Mouse (Mus musculus): ENCODE measurements around the gene Dnajc17. TPM values are rescaled to one million over a fixed set of nuclear protein-coding genes. Genes with fewer than 3 reads are reported as not detected.

The Dnajc17 gene
- polyA plus RNA-seq (2012; rRNA removed): 44.6 and 44.8 TPM in 2 replicates

DNA sequence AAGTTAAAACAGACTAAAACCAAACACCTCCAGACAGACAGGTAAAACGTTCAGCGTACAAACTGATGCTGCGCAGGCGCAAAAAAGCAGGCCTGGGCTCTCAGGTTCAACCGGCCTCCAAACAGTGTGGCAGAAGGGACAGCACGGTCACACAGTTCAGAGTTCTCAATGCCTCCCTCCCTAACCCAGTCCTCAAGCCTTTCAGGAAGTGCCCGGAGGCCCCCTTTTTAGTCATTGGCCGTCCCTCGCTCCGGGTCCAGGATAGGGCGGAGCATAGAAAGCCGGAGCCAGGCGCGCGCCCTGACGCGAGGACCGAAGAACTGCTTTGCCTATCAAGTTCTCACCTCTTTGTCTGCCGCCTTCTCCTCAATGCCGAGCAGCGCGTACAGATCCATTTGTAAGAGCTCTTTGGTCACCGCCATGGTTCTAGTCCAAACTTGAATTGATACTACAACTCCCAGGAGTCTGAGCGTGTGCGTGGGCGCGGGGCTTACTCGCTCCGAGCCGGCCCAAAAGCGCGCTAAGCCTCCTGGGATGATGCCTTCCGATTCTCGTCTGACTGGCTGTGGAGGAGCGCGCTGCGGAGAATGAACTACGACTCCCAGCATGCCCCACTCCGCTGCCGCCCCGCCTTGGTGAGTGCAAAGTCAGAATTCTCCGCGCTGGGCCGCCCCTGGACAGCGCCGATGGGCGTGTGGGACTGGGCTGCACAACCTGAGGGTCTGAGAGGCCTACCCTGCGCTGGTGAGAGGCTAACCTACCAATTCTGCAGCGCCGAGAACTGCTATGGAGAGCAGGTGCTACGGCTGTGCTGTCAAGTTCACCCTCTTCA is at the start of gene Dnajc17, which contains the start of gene Zfyve19:
TSS of gene Dnajc17 (minus strand) at position 452 of the 832 bp plus-strand sequence.
TSS of gene Zfyve19 (plus strand) at position 274 of the 832 bp plus-strand sequence.

DNA sequence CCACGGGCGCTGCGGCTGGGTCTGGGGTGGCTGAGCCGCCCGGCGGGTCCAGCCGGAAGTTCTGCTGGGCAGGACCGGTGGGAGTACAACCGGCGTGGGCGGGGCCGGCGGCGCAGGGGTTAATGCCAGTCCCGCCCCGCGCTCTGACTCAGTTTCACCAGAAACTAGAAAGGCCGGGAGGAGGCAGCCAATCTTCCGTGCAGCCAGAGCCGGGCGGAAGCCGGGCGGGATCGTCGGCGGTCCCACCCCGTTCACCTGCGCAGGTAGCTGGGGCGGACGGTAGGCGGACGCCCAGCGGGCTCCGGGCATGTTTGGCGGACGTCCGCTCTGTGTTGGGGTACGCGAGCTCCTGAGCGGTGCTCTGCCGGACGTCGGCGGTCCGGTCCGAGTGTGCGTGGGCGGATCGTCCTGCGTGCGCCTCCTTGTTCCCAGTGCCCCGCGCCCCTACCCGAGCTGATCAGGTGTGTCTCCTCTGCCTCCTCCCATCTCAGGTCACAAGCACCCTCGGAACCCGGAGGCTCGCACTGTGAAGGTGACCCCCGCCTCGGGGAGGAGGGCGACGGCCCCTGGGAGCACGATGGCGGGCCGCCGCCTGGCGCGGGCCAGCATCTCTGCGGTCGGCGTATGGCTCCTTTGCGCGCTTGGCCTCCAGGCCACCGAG is 28.7 kb upstream of the Dnajc17 start, which contains the start of gene Spint1:
TSS of gene Spint1 (plus strand) at position 153 of the 661 bp plus-strand sequence.

DNA sequence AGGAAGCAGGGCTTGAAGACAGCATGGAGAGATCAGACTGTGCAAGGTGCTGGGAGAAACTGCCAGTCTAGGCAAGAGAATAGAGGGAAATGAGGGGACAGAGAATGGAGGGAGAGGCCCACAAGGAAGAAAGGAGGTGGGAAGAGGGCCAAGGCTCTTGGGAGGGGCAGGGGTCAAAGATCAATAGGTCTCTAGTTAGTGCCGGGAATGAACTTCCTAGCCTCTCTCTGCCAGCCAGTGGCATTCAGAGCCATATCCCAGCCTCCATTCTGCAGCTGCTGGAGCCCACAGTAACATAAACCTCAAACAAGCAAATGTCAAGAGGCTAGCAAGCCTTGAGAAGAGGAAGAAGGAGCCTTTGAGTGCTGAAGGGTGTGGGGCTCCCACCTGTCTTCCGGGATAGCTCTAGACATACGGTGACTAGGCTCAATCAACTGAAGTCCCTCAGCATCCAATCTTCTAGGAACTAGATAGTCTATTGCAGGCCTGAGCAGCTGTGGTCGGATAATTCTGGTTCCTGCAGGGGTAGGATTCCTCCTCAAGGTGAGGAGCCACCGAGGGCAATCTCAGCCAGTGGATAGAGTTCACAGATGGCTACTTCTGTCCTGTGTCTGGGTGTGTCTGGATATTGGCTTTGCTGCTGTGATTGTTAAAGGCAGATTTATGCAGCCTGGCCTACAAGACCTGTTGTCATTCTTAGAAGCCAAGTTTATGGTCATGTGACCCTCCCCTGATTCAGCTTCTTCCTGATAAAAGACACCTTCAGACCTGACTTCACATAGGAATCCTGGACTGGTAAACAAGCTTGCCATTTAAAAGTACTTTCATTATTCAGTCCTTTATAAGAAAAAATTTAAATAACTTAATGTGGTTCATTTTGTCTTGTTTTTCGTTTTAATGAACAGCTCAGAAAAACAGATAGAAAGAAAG is 21.4 kb upstream of the Dnajc17 start, which contains the start of gene Ppp1r14d:
TSS of gene Ppp1r14d (minus strand) at position 132 of the 930 bp plus-strand sequence.

DNA sequence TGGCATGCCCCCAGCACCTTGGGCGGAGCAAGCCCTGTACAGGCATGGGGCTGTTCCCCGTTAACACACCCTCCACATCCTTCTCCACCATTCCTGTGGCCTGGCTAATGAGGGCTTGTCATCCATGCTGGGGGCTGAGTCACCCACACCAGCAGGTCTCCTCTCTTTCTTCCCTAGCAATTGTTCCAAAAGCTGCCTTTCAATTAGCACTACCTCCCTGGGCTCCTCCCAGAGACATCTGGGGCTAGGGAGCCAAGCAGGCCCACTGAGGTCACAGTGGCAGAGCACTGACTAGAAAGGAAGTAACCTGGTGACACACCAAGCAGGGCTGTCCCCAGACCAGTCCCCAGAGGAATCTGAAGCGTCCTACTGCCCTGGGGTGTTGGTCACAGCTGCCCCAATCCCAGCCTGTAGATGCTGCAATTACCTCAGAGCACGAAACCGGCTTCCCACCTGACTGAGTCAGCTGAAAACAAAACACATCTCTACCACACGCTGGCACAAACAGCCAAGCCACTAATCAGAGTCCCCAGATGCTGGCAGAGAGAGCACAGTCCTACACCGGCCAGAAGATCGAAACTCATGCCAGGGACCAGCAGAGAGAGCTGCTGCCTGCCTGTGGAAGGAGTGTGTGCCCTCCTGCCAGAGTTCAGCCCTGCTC is 34.5 kb downstream of the Dnajc17 start, which contains the start of gene Gm14137:
TSS of gene Gm14137 (plus strand) at position 519 of the 661 bp plus-strand sequence.

DNA sequence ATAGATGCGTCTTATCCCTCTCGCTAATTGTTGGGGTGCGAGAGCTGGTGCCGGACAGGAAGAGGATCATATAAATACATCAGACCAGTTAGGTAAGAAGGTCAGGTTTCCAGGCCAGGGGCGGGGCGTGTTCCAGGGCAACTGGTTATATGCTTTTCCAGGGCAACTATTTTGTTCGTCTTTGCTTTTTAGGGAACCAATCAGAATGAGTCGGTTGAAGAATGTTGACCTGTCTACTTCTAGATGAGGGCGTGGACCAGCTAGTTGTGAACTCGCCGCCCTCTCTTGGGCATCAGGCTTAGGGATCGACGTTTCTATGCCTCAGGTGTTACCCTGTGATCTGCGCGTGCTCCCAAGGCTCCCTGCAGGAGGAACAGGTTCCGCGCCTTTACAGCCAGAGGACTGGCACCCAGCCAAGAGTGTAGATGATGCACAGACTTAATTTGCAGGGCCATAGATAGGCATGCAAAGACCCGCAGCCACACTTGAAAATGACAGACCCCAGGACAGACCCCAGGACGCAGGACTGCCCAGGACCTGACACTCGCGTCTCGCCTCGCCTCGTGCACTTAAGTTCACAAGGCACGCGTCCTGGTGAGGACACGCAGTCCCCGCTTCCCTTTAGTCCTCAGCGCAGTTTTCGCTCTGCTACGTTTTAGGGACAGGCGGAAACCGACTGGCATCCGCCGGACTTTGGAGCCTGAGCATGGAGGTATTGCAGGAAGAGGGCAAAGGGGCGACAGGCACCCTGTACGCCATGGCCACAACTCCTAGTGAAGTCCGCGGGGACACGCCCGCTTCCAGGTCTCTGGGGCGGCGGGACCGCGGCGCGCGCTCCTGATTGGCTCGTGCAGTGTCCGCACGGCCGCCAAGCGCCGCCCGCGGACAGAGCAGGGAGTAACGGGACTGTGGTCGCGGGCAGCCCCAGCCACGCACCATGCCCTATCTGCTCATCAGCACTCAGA is 41.4 kb downstream of the Dnajc17 start, which contains the start of gene Gchfr:
TSS of gene Gchfr (plus strand) at position 873 of the 965 bp plus-strand sequence.

DNA sequence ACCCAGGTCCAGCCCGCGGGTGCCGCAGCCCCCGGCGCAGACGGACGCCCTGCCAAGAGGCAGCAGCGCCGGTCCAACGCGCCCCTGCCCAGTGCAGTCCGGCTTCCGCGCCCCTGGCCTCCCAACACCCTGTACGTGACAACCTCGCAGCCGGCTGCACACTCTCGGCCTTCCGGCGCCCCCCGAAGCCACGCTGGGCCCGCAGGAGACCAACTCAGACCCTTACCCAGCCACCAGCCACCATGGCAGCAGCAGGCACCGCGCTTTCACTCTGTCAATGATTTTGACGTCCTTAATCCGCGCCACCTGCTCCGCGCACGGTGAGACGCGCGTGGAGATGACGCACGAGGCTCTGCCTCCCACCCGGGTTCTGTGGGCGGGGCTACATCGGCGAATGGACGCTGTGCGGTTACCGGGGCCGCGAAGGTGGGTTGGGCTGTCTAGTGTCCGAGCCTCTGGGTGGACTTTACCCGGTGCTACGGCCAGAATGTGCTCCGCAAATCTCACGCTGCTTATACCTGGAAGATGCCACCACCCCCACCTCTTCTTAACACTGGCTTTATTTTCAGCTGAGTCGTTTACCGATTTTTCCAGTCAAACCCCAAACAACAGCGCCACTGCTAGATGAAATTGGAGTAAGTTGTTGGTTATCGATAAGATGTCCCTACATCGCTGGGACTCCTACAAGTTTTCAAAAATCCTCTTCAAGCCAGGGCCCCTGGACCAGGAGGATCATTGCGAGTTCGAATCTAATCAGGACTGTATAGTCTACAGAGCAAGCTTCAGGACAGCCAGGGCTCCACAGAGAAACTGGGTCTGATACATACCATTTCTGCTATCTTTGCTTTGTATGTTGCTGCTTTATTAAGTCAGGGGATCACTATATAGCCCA is 51.7 kb downstream of the Dnajc17 start, which contains the start of gene Rmdn3:
TSS of gene Rmdn3 (minus strand) at position 354 of the 892 bp plus-strand sequence.

Other genes starting within 250 kb of the Dnajc17 start
- gene Ccdc32, start 179.4 kb downstream of the Dnajc17 start, polyA plus RNA-seq (2012; rRNA removed): 22.3 and 22.7 TPM in 2 replicates
- gene Rpusd2, start 174.0 kb downstream of the Dnajc17 start, polyA plus RNA-seq (2012; rRNA removed): 6.4 and 7.4 TPM in 2 replicates
- gene Knl1, start 161.7 kb downstream of the Dnajc17 start, polyA plus RNA-seq (2012; rRNA removed): 3.3 and 4.6 TPM in 2 replicates
- gene Rad51, start 96.0 kb downstream of the Dnajc17 start, polyA plus RNA-seq (2012; rRNA removed): 17.6 and 20.3 TPM in 2 replicates
- 38.1 and 41.3 TPM in 2 replicates for gene Rmdn3, start 51.8 kb downstream of the Dnajc17 start, polyA plus RNA-seq (2012; rRNA removed)
- gene Gchfr, start 41.0 kb downstream of the Dnajc17 start, polyA plus RNA-seq (2012; rRNA removed): 2.6 and 5.8 TPM in 2 replicates
- 0.04 TPM in 2 replicates for gene Gm14137, start 34.3 kb downstream of the Dnajc17 start, polyA plus RNA-seq (2012; rRNA removed)
- gene Zfyve19, start 178 bp downstream of the Dnajc17 start, polyA plus RNA-seq (2012; rRNA removed): 72.3 and 73.2 TPM in 2 replicates
- gene Ppp1r14d, start 21.1 kb upstream of the Dnajc17 start, polyA plus RNA-seq (2012; rRNA removed): not detected in 2 replicates
- 0.72 and 2.8 TPM in 2 replicates for gene Spint1, start 28.6 kb upstream of the Dnajc17 start, polyA plus RNA-seq (2012; rRNA removed)
- 8.8 and 11.9 TPM in 2 replicates for gene Rhov, start 62.5 kb upstream of the Dnajc17 start, polyA plus RNA-seq (2012; rRNA removed)
- 19.5 and 21.1 TPM in 2 replicates for gene Vps18, start 79.9 kb upstream of the Dnajc17 start, polyA plus RNA-seq (2012; rRNA removed)
- 6.9 and 8.5 TPM in 2 replicates for gene Dll4, start 117.0 kb upstream of the Dnajc17 start, polyA plus RNA-seq (2012; rRNA removed)
- gene Chac1, start 142.4 kb upstream of the Dnajc17 start, polyA plus RNA-seq (2012; rRNA removed): 4.0 and 4.4 TPM in 2 replicates